Mouse (Mus musculus) cerebellum, adult 2 months (tissue): ENCODE measurements around the gene Sppl2a. TPM values are rescaled to one million over a fixed set of nuclear protein-coding genes. Genes with fewer than 3 reads are reported as not detected.

Experiments used
- DNase-seq, 2 experiments: peaks; one replicate each; pipeline ENCODE4 v3.0.0; 2021
- H3K27ac ChIP-seq: fragments of 200-500 bp; 2 replicates; pipeline ENCODE4 v1.5.1; 2012; ENCODE audit warnings: low read length, control low read depth, inconsistent platforms; ENCODE audit not compliant: insufficient read depth
- H3K27me3 ChIP-seq: fragments of 200-500 bp; 2 replicates; pipeline ENCODE4 v1.6.1; 2012; ENCODE audit warnings: inconsistent platforms, mild to moderate bottlenecking, low read length, moderate library complexity; ENCODE audit not compliant: control insufficient read depth, insufficient read depth
- H3K4me1 ChIP-seq: fragments of 200-500 bp; 2 replicates; pipeline ENCODE4 v1.6.1; 2011; ENCODE audit warnings: low read length; ENCODE audit not compliant: control insufficient read depth, insufficient read depth
- H3K4me3 ChIP-seq: fragments of 200-500 bp; replicated peaks from 2 replicates; pipeline ENCODE3; 2011; ENCODE audit warnings: mild to moderate bottlenecking, low read depth, low read length, control low read depth; ENCODE audit not compliant: insufficient read depth
- CTCF ChIP-seq: fragments of 200-500 bp; IDR thresholded peaks from 2 replicates; pipeline ENCODE4 v1.5.1; 2011; ENCODE audit warnings: low read depth, mild to moderate bottlenecking, control low read depth, low read length, moderate library complexity, borderline replicate concordance; ENCODE audit not compliant: insufficient read depth
- POLR2A ChIP-seq: fragments of 200-500 bp; IDR thresholded peaks from 2 replicates; pipeline ENCODE4 v1.6.1; 2011; ENCODE audit warnings: low read length, control low read depth, borderline replicate concordance; ENCODE audit not compliant: insufficient read depth
- WGBS: fragments of 180-500 bp; shearing (Covaris S2); methylation state at CpG from one replicate; pipeline ENCODE4 v1.1.7; 2018; 5-methylcytosine and 5-hydroxymethylcytosine counted together
- polyA plus RNA-seq: library from polyadenylated mRNA; depleted of rRNA; stranded (reverse); fragments of >200 nt; gene quantifications from 2 replicates; pipeline ENCODE4 v1.2.3, GENCODE M21; 2012

Gene Sppl2a
- polyA plus RNA-seq, 1 experiment: 20.0 TPM

DNA sequence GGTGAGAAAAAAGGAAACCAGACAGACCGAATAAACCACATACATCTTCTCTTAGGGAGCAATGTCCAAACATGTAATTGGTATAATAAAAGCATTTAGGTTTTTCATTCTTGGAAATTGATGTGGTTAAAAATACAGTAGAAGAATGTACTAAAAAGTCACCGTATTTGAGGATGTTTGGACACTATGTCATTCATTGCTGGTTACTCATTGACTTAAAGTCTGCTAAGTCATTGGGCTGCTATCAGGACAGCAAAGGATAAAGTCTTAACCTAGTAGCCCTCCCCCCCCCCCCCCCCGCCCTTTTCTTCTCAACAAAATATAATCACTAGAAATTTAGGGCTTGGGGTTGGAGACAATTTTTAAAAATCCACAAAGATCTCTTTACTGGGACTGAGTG is 15.2 kb upstream of the Sppl2a start:
- TF ChIP-seq POLR2A: no peak
- no peak for TF ChIP-seq CTCF
- 77% methylated on average over 3 of the region's 3 CpGs for WGBS

GRCm38 (mm10) chr2:126947646-126948045 is 14.6 kb upstream of the Sppl2a start:
- DNase-seq: no peak
- H3K4me1 ChIP-seq: no peaks in the 10 kb centered on the region
- TF ChIP-seq POLR2A: no peak
- TF ChIP-seq CTCF: no peak
- no peaks in the 10 kb centered on the region for H3K27me3 ChIP-seq
- no peak overlapping the region for H3K4me3 ChIP-seq
- H3K27ac ChIP-seq: no peak overlapping the region

More for the DNA sequence above, 15.2 kb upstream of the Sppl2a start:
- DNase-seq: no peak
- no peaks in the 10 kb centered on the region for H3K27me3 ChIP-seq
- H3K4me1 ChIP-seq: no peaks in the 10 kb centered on the region
- H3K27ac ChIP-seq: no peak overlapping the region
- H3K4me3 ChIP-seq: no peak overlapping the region

- no peaks in the 10 kb centered on the region for H3K4me1 ChIP-seq
- no peak overlapping the region for H3K27ac ChIP-seq
- no peaks in the 10 kb centered on the region for H3K27me3 ChIP-seq
- no peak for DNase-seq
- 76% methylated on average over 2 of the region's 2 CpGs for WGBS
- TF ChIP-seq CTCF: no peak
- no peak for TF ChIP-seq POLR2A
- H3K4me3 ChIP-seq: no peak overlapping the region
Measured at GRCm38 (mm10) chr2:126943211-126943610, 10.2 kb upstream of the Sppl2a start.

- Histone ChIP-seq H3K27ac (no peak overlapping the region), H3K4me3 (no peak overlapping the region), H3K27me3 (no peaks in the 10 kb centered on the region), H3K4me1 (no peaks in the 10 kb centered on the region)
- no peak for TF ChIP-seq CTCF
- no peak for TF ChIP-seq POLR2A
- no peak for DNase-seq
- 72% methylated on average over 3 of the region's 3 CpGs for WGBS
Measured at GRCm38 (mm10) chr2:126940314-126940866, 7.4 kb upstream of the Sppl2a start.

DNA sequence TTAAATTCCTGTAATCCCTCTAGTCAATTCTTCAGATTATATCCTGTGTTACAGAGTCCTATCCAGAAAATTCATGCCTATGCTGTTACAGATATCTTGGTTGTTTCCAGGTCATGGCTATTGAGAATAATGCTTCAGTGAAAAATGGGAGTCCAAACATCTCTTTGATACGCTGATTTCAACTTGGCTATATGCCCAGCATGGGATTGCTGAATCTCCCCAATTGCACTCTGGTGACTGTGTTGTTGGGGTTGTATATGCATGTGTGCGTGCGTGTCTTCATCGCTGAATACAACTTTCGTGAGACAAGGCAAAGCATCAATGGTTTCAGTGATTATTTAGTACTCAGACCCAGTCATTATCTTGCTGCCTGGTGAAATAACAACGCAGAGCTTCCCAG is 5.0 kb upstream of the Sppl2a start:
- WGBS: 12% methylated on average over 6 of the region's 6 CpGs
- Histone ChIP-seq H3K27me3 (no peaks in the 10 kb centered on the region), H3K4me1 (no peaks in the 10 kb centered on the region; the same call in 1 of the 2 replicates), H3K4me3 (no peak overlapping the region), H3K27ac (no peak overlapping the region)
- TF ChIP-seq POLR2A (no peak), CTCF (no peak)
- no peak for DNase-seq

GRCm38 (mm10) chr2:126933921-126934320 is 886 bp upstream of the Sppl2a start:
- DNase-seq: no peak
- no peaks in the 10 kb centered on the region for H3K27me3 ChIP-seq
- no peak for TF ChIP-seq CTCF
- H3K4me3 ChIP-seq: no peak overlapping the region
- no peaks in the 10 kb centered on the region; the same call in none of the 2 replicates for H3K4me1 ChIP-seq
- H3K27ac ChIP-seq: no peak overlapping the region

- Histone ChIP-seq H3K4me3 (peak overlapping the region; percentile 93), H3K27ac (peak overlapping the region; percentile 70; the same call in 1 of the 2 replicates), H3K27me3 (no peaks in the 10 kb centered on the region), H3K4me1 (no peaks in the 10 kb centered on the region; the same call in none of the 2 replicates)
- DNase-seq: no peak
- TF ChIP-seq CTCF (no peak), POLR2A (no peak)
- 1% methylated on average over 15 of the region's 15 CpGs for WGBS
Measured at GRCm38 (mm10) chr2:126932261-126932896, 656 bp downstream of the Sppl2a start.

DNA sequence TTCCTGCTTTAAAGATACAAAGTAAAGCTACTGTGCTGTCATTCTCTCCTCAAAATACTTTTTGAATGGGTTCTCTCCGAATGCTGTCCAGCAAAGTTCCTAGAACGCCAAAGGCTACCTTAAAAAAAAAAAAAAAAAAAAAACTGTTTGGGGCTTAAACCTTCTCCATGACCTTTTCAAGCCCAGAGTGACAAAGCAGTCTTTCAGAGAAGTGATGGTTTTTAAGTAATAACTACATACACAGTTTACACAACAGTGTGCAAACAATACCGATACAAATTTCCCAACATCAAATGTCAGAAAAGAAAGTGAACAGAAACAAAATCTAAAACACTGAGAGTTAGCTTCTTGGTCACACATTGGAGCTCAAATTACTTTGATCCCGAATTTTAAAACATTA is 1.3 kb downstream of the Sppl2a start:
- no peak overlapping the region for H3K4me3 ChIP-seq
- WGBS: 45% methylated on average over 4 of the region's 4 CpGs
- TF ChIP-seq POLR2A: no peak
- TF ChIP-seq CTCF: no peak
- H3K27me3 ChIP-seq: no peaks in the 10 kb centered on the region
- no peak for DNase-seq
- H3K4me1 ChIP-seq: no peaks in the 10 kb centered on the region; the same call in none of the 2 replicates
- H3K27ac ChIP-seq: no peak overlapping the region
